Mouse (Mus musculus) kidney, postnatal 4 days (tissue): ENCODE measurements around the gene Rpap3.

Experiments used
- DNase-seq, 2 experiments: peaks; one replicate each; pipeline ENCODE4 v3.0.0; 2021; ENCODE audit warnings: mixed read lengths in 2 of 2

The Rpap3 gene

DNA sequence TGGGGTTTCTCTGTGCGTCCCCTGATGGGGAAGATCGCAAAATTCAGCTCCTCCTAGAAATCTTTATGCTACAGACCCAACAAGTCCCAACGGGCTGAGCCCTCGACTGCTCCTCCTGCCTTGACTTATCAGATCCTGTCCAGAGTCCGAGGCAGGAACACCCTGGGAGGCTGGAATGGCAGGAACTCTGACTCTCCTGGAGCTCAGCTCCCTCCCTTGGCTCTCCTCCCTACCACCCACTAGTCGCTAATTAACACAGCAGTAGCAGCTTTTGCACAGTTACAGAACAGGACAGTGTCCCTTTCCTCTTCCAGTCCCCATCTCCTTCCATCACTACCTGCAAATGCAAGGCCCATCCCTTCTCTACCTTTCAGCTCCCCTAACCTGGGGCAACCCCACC is 24.7 kb upstream of the Rpap3 start:
- peak in 1 of 2 experiments; percentile 46 for DNase-seq

DNA sequence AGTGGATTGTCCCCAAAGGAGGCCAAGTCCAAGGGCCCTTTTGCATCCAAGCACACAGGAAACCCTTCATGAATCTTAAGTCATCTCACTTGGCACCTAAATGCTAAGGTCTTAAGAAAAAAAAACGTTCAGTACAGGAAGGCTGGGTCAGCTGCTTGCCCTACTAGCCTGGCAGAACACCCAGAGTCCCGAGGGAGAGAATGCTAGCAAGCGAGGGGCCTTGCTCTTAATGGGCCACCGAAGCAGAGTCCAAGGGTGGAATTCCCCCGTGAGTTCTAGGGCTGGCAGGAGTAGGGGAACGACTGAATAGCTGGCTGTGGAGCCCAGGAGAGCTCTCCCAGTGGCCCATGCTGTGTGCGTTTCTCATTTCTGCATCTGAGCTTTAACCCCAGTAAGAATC is 23.2 kb upstream of the Rpap3 start:
- DNase-seq: peak in 1 of 2 experiments; percentile 32

DNA sequence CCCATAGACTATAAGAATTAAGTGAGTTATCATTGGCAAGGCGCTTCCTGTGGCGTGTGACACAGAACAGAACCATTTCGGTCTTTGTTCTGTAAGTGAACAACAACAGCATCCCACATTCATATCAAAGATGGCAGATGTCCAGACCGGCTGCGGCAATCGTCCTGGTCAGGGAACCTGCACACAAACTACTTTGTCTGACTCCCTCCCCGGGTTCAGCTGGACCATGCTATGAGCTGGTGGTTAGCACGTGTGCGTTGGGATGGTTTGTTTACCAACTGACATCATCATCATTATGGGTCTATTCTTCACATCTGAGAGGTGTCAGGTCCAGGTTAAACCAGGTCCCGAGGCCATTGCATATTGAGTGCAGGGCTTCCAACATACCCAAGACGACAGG is 22.8 kb upstream of the Rpap3 start:
- no peak for DNase-seq

DNA sequence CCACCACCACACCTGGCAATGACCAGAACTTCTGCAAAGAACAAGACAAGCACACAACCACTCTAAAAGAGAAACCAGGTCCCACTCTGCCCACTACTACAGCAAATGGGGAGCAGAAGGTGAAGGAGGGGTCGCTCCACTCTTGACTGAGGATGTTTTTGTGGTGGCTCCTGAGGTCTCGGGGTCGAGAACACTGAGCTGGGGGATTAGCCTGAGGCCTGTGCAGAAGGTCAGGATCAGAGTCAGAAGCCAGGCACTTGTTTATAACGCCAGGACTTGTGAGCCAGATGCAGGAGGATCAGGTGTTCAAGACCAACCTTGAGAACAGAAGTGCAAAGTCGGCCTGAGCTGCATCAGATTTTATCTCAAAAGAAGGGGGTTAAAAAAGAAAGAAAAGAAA is 21.9 kb upstream of the Rpap3 start:
- no peak for DNase-seq

DNA sequence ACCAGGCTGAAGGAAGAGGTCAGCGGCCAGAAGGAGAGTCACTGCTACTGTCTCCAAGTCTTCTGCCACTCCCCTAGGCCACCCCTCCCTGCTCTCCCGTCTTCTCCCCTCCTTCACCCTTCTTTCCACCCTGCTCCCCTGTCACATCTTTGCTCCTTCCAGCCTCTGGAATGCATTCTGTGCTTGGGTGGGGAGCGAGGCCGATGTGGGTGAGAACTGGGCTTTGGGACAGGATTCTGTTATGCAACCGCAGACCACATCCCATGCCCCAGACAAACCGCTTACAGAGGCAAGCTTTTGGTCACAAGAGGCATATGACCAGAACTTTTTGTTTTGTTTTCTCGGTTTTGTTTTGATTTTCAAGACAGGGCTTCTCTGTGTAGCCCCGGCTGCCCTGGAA is 21.4 kb upstream of the Rpap3 start:
- DNase-seq: no peak

DNA sequence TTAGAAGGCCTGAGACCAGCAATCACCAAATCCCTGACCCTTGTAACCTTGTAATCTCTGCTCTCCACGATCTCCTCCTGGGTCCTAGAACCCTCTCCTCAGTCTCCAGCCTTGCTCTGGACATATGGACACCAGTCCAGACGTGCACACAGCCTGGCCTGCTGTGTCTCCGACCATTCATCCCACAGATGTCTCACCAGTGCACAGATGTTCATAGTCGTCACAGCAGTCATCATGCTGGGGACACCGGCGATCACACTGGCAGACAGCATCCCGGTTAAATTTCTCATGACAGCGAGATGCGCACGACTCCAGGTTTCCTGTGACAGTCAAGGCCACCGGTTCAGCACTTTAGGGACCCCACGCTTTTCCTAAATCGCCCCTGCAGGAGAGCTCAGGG is 20.7 kb upstream of the Rpap3 start:
- peak in 1 of 2 experiments; percentile 1 for DNase-seq

DNA sequence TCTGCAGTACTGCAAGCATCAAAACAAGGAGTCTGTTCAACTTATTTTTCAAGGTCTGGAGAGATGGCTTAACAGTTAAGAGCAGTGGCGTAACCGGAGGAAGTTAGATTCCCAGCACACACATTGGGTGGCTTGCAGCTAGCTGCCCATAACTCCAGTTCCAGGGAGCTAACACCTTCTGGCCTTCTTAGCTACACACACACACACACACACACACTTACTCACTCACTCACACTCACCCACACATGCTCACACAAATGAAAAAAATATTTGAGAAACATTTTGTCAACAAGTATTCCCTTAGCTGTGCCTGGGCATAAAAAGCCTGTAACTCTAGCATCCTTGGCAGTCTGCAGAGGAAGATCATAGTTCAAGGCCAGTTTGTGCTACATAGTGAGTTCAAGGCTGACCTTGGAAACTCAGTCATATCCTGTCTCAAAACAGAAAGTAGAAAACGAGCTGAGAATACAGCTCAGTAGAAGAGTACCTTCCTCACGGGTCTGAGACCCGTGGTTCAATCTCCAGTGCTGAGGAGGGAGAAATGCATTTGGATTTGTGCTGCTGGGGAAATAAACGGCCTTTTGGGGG is 19.7 kb upstream of the Rpap3 start:
- DNase-seq: no peak

DNA sequence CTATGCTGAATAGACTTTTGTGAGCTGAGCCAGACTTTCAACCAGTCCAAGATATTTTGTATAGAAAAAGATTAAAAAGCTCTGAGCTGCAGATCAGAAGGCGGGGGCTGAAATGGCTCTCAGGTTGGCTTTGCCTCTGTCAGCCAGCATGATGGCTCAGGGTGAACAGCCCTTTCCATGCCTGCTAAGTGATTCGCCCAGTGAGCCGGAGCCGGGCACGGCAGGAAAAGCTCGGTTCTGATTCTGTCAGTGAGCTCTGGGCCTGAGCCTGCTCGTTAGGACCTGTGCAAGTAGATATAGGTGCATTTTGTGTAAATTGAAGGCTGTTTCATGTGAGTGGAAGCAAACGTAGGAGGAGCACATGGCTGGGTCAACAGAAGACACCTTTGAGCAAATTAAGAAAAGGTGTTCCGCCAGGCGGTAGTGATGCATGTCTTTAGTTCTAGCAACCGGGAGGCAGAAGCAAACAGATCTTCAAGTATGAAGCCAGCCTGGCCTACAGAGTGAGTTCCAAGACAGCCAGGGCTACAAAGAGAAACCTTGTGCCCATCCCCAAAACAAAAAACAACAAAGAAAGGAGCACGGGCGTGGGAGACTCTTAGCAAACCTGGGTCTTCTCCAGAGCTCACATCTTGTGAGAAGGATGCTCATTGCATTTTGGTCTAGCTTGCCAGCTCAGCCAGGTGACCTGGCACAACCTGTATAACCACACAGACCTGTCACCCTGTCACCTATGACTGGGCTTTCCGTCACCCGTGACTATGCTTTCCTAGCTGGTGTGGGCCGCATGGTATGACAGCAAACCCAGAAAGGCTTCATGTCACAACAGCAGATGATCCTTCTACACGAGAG is 18.9 kb upstream of the Rpap3 start:
- no peak for DNase-seq

DNA sequence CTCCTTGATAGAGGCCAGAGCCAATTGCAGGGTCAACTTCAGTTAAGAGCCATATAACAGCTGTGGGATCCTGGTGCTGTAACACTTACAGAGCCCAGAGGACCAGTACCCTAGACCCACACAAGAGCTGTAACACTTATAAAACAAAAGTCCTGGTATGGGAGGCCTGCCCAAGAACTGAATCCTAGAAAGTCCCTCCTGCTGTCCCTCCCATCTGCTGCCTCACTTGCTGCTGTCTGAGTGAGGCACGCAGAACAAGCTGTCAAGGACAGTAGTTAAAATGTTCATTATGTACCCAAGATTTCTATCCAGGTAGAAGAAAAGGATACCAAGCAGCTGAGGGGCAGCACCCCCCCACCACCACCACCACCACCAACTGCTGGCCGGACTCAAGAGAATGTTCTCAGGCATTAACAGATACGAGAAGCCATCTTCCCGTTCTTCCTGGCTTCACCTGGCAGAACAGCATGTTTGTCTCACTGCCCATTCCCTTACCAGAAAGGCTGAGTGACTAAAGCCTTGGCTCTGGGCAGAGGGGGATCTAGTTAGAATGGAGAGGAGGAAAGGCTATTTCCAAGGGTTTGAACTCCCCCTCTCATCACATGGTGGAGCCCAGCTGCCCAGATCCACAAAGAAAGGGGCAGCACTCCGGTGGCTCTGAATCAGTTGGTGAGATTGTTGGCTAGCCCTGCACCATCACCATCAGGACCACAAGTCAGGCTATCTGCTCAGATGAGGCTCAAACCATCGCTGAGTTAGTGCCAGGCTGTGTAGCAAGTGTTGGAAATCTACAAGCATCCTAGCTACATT is 18.1 kb upstream of the Rpap3 start:
- DNase-seq: no peak

DNA sequence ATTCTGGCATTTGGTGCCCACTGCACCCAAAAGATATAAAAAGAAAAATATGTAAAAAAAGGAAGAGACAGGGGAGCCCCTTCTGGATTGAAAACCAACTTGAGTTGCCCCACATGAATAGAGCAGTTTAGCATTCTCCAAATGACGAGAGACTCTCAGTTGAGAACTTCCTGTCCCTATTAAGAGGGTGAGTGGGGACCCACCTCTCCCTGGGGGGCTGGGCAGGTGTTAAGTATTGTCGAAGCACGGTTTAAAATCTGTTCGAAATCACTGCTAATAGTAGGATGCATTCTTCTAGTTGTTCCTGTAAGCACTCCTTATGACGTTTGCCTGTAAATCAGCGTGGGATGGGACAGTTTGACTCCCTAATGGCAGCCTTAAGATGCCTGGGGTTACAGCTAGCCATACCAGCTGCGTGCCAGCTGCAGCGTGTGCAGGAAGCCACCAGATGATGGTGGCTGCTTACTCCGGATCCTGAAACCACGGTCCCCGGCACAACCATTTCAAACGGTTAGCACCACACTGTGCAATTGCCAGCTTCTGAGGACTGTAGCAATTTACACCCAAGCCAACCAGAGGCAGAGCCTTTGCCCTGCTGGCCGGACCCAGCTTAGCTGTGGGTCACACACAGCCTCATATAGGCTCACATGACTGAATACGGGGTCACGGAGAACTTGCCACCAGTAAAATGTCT is 15.5 kb upstream of the Rpap3 start:
- peak in 1 of 2 experiments; percentile 53 for DNase-seq

DNA sequence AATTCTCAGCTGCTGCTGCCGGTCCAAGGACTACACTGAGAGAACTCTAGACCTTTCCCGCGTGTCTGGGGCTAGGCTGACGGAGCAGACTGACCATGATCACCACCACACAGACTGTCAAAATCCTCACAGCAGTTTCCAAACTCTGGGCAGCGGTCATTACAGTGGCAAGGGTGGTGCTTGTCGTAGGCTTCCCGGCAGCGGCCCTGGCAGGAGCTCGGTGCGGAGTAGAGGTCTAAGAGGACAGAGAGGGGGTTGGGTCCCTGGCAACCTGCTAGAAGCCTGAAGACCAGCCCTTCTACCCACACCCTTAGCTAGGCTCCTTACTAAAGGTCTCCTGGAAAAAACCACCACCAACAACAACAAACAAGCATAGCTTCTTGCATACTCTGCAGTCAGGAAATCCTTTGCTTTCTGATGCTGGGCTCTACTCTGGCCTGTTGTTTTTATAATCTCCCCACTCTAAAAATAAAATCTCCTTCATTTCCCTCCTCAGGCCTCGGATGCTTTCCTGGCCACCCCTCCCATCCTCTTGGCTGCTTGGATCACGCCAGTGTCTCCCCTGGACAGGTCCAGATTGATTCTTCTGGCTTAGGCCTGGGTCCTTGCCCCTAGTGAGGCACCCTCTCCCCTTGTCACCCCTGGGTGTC is 14.5 kb upstream of the Rpap3 start:
- peak; percentile 38 to 54 for DNase-seq

DNA sequence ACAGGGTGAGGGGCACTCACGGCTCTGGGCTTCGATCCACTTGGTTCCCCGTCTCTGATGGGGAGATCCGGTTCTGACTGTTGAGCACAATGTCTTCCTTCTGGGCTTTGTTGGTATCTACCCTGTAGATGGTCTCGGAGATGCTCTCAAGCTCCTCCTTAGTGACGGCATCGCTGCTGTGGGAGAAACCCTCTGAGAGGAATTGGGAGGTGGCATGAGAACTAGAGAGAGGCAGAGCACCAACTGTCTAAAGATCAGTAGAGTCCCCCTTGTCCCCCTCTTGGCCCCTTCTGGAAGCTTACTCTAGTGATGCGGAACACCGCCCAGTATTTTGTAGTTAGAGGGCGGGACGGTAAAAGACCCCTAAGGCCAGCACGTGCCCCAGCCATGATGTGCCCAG is 13.9 kb upstream of the Rpap3 start:
- DNase-seq: no peak

DNA sequence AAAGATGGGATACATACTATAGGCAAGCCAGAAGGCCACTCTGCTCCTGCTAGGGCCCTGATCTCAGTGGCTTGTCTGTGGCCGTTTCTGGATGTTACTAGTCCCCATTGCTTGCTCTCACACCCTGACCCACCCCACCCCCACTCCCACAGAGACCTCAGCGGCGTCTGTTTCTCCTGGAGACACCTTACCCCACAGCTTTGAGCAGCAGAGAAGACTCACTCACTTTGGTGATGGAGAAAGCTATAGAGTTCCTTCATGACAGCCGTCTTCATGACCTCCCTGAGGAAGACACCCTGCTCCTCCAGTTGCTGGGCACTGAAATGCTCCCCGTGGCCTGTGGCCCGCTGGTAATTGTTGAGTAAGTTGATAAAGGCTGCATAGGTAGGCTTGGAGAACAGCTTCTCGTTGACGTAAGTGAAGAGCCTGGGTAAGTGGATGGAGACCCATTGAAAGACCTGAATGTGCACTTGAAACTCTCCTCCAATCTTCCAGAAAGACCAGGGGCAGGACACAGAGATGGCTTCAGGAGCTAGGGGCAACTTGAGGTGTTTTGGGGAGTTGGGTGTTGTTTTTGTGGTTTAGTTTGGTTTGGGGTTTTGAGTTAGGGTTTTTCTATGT is 13.0 kb upstream of the Rpap3 start:
- no peak for DNase-seq

DNA sequence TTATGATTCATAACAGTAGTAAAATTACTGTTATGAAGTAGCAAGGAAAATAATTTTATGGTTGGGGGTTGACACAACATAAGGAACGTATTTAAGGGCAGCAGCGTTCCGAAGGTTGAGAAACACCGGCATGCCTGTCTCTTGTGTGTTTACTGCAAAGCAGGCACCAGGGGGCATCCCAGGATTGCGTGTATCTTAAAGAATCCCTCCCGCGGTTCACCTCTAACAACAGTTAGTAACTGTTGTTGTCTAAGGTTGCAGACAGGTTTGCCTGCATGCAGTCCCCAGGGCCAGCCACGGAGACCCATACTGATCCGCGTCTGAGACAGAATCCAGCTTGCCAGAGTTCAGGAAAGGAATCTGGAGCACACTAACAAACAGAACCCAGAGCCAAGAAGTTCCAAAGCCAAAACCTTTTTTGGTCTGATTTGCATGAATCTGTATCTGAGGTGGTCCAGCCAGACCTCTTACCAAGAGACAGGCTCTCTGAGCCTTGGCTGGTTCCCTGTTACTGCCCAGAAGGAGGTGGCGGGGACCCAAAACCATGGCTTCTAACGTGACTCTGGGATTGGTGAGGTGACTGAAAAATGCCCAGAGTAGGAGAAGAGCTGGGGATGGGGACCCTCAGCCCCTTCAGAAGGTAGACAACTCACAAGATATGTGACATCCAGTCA is 12.4 kb upstream of the Rpap3 start:
- DNase-seq: peak; percentile 78 to 84

DNA sequence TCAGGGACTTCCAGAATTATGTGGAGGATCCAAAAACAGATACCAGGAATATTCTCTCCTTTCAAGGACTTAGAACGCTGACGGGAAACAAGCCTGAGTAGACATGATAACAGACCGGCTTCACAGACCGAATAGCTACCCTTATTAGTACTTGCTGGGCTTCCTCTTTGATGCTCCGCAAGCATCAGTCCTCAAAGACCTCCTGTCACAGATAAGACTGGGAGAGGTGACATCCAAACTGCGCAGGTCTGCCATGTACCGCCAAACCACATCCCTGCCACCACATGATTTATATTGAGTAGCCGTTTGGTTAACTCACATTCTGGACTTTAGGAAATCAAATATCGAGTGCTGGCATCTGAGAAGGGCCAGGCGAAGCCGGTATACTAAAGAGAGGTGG is 11.2 kb upstream of the Rpap3 start:
- no peak for DNase-seq

DNA sequence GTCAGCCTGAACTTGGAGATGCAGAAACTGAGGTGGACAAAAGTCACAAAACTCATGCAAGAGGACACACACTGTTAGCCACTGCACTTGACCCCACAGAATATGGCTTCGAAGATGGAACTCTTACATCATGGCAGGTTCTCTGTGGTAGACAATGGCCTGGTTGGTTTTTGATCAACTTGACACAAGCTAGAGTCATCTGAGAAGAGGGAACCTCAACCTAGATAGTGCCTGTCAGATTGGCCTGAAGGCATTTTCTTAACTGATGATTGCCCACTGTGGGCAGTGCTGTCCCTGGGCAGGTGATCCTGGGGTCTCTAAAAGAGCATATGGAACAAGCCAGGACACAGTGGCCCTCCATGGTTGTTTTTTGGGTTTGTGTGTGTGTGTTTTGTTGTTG is 10.1 kb upstream of the Rpap3 start:
- no peak for DNase-seq

DNA sequence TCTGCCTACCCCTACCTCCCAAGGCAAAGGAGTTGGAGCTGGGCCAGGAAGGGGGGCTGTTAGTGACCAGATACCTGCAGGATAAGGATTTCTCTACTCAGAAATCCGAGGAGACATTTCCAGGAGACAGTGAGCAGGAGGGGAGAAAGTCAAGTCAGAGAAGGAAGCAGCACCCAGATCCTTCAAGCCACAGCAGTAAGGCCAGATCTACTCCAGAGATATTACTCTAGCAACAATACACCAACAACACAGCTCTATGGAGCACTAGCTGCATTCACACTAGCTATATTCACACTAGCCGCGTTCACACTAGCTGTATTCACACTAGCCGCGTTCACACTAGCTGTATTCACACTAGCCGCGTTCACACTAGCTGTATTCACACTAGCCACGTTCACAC is 9.5 kb upstream of the Rpap3 start:
- DNase-seq: no peak

DNA sequence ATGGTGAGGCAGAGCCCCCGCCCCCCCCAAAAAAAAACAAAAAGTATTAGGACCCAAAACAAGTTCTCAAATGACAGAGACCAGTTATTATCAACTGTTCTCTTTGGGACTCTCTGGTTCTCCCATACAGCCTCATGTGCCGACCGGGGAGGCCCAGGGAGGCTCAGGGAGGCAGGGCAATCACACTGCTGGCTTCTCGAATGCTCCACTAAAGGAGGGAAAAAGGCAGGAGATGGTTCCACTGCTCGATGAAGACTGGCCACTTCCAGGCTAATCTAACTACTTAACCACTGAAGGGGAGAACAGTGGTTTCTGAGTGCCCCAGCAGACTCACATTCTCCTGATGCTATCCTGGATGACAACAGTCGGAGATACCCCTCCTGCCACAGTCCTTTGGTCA is 6.9 kb upstream of the Rpap3 start:
- no peak for DNase-seq

DNA sequence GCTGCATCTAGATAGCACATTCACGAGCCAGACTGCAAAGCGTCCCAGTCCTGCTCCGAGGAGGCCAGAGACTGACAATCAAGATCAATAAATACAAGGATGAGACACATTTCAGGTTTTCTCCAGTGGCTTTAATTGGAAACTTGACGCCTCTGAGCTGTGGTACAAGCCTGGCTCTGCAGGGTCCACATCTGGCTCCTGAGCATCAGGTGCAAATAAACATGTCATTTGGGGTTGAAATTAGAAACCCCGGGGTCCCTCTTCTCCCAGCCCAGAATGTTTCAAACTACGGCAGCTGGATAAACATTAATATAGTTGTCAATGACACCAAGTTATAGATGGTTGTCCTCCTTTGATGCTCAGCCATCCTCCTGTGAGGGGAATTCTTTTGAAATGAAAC is 5.3 kb upstream of the Rpap3 start:
- DNase-seq: no peak

DNA sequence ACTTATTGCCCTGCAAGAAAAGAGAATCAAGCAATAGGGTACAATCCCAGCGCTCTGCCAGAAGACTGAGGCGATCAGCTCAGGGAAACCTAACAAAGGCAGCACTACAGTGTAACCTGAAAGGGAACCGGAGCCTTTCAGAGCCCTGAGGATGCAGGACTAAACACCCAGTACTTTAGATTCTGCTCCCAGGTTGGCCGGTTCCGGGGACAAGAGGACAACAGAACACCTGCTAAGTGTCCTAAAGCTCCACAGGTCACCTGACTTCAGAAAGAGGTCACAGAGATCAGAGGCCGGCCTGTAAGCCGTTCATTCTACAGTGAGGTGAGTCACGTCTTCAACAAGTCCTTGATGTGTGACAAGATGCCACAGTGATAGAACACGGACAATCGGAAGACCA is 9.0 kb downstream of the Rpap3 start:
- DNase-seq: no peak

DNA sequence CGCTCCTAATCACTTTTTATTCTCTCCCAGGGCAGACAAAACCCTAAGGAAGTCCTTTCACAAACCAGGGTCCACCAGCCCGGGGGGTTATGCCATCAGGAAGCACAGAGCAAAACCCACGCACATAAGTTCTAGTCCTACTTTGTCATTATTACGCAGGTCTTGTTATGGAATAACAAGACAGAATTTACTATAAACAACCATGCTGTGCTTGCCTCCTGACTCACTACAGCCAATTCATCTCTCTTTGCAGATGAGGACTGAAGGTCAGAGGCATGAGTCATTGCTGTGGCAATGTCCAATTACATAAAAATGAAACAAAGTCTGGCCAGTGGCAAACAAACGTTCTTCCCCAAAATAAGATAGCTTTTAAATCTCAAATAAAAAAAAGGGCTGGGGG is 12.2 kb downstream of the Rpap3 start:
- DNase-seq: no peak

DNA sequence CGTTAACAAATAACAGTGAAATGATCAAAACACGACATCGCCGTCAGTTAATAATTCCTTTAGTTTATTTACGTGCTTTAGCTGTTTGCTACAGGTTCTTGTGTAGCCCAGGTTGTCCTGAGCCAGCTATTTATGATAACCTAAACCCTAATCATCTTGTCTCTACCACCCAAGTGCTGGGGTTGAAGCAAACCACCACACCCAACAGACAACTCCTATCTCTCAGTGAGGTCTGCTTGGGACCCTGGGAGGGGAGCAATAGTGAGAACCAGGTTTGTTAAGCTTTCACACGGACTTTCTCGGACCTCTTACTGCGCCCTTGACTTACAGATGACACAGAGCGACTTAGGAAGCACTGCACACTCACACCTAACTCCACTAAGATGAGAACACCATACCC is 21.5 kb downstream of the Rpap3 start:
- no peak for DNase-seq
